Mouse (Mus musculus): ENCODE results near the gene Prr36.

GRCm38 (mm10) chr8:4213210-4214005, 3.9 kb downstream of the Prr36 start:
- TF ChIP-seq MAFK (IDR thresholded peaks at IDR 0.05; ENCODE audit: borderline replicate concordance, low read depth, low read length) = no peak
- TF ChIP-seq SIN3A (IDR thresholded peaks at IDR 0.05; ENCODE audit: low read length) = no peak
- TF ChIP-seq CTCF (IDR thresholded peaks at IDR 0.05 in 2 of 3, conservative IDR thresholded peaks at IDR 0.05 in 1 of 3; ENCODE audit: control insufficient read depth in 1 of 3, insufficient read depth in 1 of 3, low read depth in 2 of 3, low read length in 3 of 3, poor library complexity in 1 of 3, severe bottlenecking in 1 of 3) = no peak
- TF ChIP-seq USF1 (IDR thresholded peaks at IDR 0.05; ENCODE audit: low read depth, low read length) = no peak
- no peak for TF ChIP-seq GATA1 (IDR thresholded peaks at IDR 0.05; ENCODE audit: low read depth, low read length)
- TF ChIP-seq SMC3 (IDR thresholded peaks at IDR 0.05; ENCODE audit: low read depth, low read length) = no peak
- no peak; a peak in 1 of 4 replicates for TF ChIP-seq POLR2A (IDR thresholded peaks at IDR 0.05; ENCODE audit: control insufficient read depth in 1 of 2, insufficient read depth in 1 of 2, low read depth in 1 of 2, low read length in 2 of 2, poor library complexity in 1 of 2)
- no peak for TF ChIP-seq EP300 (IDR thresholded peaks at IDR 0.05; ENCODE audit: low read depth in 1 of 2, low read length in 2 of 2)
- TF ChIP-seq JUND (IDR thresholded peaks at IDR 0.05; ENCODE audit: low read depth, low read length) = no peak
- TF ChIP-seq ZC3H11A (IDR thresholded peaks at IDR 0.05; ENCODE audit: low read depth, low read length) = no peak
- no peak for TF ChIP-seq POLR2AphosphoS2 (IDR thresholded peaks at IDR 0.05; ENCODE audit: low read length)
- TF ChIP-seq ZNF384 (IDR thresholded peaks at IDR 0.05; ENCODE audit: low read depth, low read length) = no peak
- no peak for TF ChIP-seq MYB (IDR thresholded peaks at IDR 0.05; ENCODE audit: low read depth, low read length)

All from MEL (cell line).